ENCODE assay signal across 30 mouse cellular contexts in genomic region chr2:32788581-32788980, GRCm38 (mm10). TPM values are rescaled to one million over a fixed set of nuclear protein-coding genes. Genes with fewer than 3 reads are reported as not detected.
DNase-seq lines count a peak whose midpoint lies in the region; ATAC-seq and TF ChIP-seq lines count a peak whose summit lies in the region.
"Had no signal": no experiment of that assay in that cellular context is flagged by ENCODE, and none has a peak within 500 bp of the region (broad histone marks: within the 10 kb centered on the region; RNA-seq: fewer than 3 reads in every experiment).

No protein-coding gene starts in this region.

- H3K27me3 ChIP-seq in cerebellum, adult 2 months (ENCODE audit: control insufficient read depth, insufficient read depth, low read length): no peaks in the 10 kb centered on the region
- H3K27me3 ChIP-seq in lung, embryonic 14.5 days (ENCODE audit: insufficient read depth, low read length): no peaks in the 10 kb centered on the region
- H3K27me3 ChIP-seq in lung, embryonic 16.5 days (ENCODE audit: control insufficient read depth, insufficient read depth, low read depth, low read length): no peaks in the 10 kb centered on the region
- H3K27me3 ChIP-seq in embryonic facial prominence, embryonic 10.5 days (replicated peaks; ENCODE audit: low read depth, poor library complexity, severe bottlenecking): no peaks in the 10 kb centered on the region
- H3K27me3 ChIP-seq: embryonic facial prominence, embryonic 13.5 days; embryonic facial prominence, embryonic 15.5 days; forebrain, embryonic 12.5 days; forebrain, embryonic 15.5 days; Patski had no signal

- no peak for DNase-seq in cerebellum, adult 2 months
- DNase-seq in cerebellum, postnatal 4 days (ENCODE audit: low spot score in 2 of 2): no peak
- peak; percentile 24 for DNase-seq in lung, embryonic 14.5 days
- DNase-seq in lung, adult 2 months: no peak
- DNase-seq in lung, postnatal 14 days: no peak
- no peak for DNase-seq in embryonic facial prominence, embryonic 10.5 days (ENCODE audit: low spot score)
- DNase-seq in left cerebral cortex, postnatal 36 days (ENCODE audit: low spot score in 2 of 2): no peak
- DNase-seq: adrenal gland, adult 8-10 months; adrenal gland, postnatal 14 days; adrenal gland, postnatal 36 days; cerebellum, adult 11-12 months; cerebellum, adult 8-10 months; cerebellum, adult 9-11 months; cerebellum, postnatal 14 days; cerebellum, postnatal 36 days; forebrain, postnatal 0 days had no signal

- H3K4me2 ChIP-seq in lung, embryonic 14.5 days: no peak overlapping the region
- no peak overlapping the region for H3K4me2 ChIP-seq in lung, embryonic 16.5 days (ENCODE audit: low read depth, low read length)
- H3K4me2 ChIP-seq: embryonic facial prominence, embryonic 13.5 days; embryonic facial prominence, embryonic 15.5 days; forebrain, embryonic 12.5 days; forebrain, embryonic 15.5 days had no signal

- peak overlapping the region; percentile 40 for H3K27ac ChIP-seq in cerebellum, adult 2 months (ENCODE audit: insufficient read depth, low read length)
- no peak overlapping the region for H3K27ac ChIP-seq in lung, embryonic 14.5 days (ENCODE audit: low read depth)
- no peak overlapping the region for H3K27ac ChIP-seq in lung, embryonic 16.5 days (ENCODE audit: low read length)
- 0 out of 2 replicates have a peak overlapping the region, but pooled peaks have one; percentile 24 for H3K27ac ChIP-seq in embryonic facial prominence, embryonic 10.5 days (replicated peaks)
- H3K27ac ChIP-seq: embryonic facial prominence, embryonic 13.5 days; embryonic facial prominence, embryonic 15.5 days; forebrain, embryonic 10.5 days; forebrain, embryonic 12.5 days; forebrain, embryonic 15.5 days had no signal

- peaks cover 6% of the 10 kb centered on the region for H3K4me1 ChIP-seq in cerebellum, adult 2 months (ENCODE audit: control insufficient read depth, insufficient read depth, low read length)
- H3K4me1 ChIP-seq in lung, embryonic 14.5 days (ENCODE audit: insufficient read depth): no peaks in the 10 kb centered on the region; the same call in 1 of the 2 replicates
- H3K4me1 ChIP-seq in lung, adult 2 months (ENCODE audit: control insufficient read depth, insufficient read depth, low read length): peaks cover 7% of the 10 kb centered on the region
- H3K4me1 ChIP-seq in lung, embryonic 16.5 days (replicated peaks; ENCODE audit: control insufficient read depth, insufficient read depth, low read length): peaks cover 16% of the 10 kb centered on the region
- H3K4me1 ChIP-seq in embryonic facial prominence, embryonic 10.5 days: peaks cover 10% of the 10 kb centered on the region; the same call in 1 of the 2 replicates
- H3K4me1 ChIP-seq: embryonic facial prominence, embryonic 15.5 days; forebrain, embryonic 12.5 days; forebrain, embryonic 15.5 days had no signal

- WGBS in cerebellum, adult 2 months: 24% methylated on average over 2 of the region's 2 CpGs
- 50% methylated on average over 2 of the region's 2 CpGs for WGBS in lung, embryonic 14.5 days
- 55% methylated on average over 2 of the region's 2 CpGs for WGBS in lung, adult 2 months
- 37% methylated on average over 2 of the region's 2 CpGs for WGBS in lung, embryonic 16.5 days
- 46% methylated on average over 2 of the region's 2 CpGs for WGBS in embryonic facial prominence, embryonic 10.5 days

- no peak overlapping the region for H3K9ac ChIP-seq in lung, embryonic 14.5 days
- 0 out of 2 replicates have a peak overlapping the region, but pooled peaks have one; percentile 14 for H3K9ac ChIP-seq in lung, embryonic 16.5 days (ENCODE audit: low read length)
- H3K9ac ChIP-seq: embryonic facial prominence, embryonic 13.5 days; embryonic facial prominence, embryonic 15.5 days; forebrain, embryonic 12.5 days; forebrain, embryonic 15.5 days; forebrain, postnatal 0 days had no signal

- intact Hi-C loops in left cerebral cortex, postnatal 36 days (cut with DNase I): loop anchor here (10.0 kb wide), 1 partner anchor 136 kb away; no protein-coding TSS in a partner anchor

- H3K36me3 ChIP-seq in lung, embryonic 14.5 days (ENCODE audit: insufficient read depth): no peaks in the 10 kb centered on the region
- H3K36me3 ChIP-seq in lung, embryonic 16.5 days (ENCODE audit: control insufficient read depth, insufficient read depth, low read length): no peaks in the 10 kb centered on the region; the same call in 1 of the 2 replicates
- H3K36me3 ChIP-seq in embryonic facial prominence, embryonic 10.5 days (replicated peaks): peaks cover 9% of the 10 kb centered on the region; the same call in 1 of the 2 replicates
- H3K36me3 ChIP-seq: embryonic facial prominence, embryonic 15.5 days had no signal

- TF ChIP-seq POLR2A in cerebellum, adult 2 months (IDR thresholded peaks at IDR 0.05; ENCODE audit: borderline replicate concordance, insufficient read depth, low read length): no peak
- no peak for TF ChIP-seq POLR2A in lung, adult 2 months (IDR thresholded peaks at IDR 0.05; ENCODE audit: borderline replicate concordance, extremely low read depth, low read depth, low read length)

- TF ChIP-seq CTCF in cerebellum, adult 2 months (IDR thresholded peaks at IDR 0.05; ENCODE audit: borderline replicate concordance, insufficient read depth, low read depth, low read length): no peak
- no peak for TF ChIP-seq CTCF in lung, embryonic 14.5 days (IDR thresholded peaks at IDR 0.05; ENCODE audit: low read depth)
- TF ChIP-seq CTCF in lung, adult 2 months (IDR thresholded peaks at IDR 0.05; ENCODE audit: insufficient read depth, low read length): no peak

- ATAC-seq in lung, embryonic 14.5 days (ENCODE audit: insufficient read depth): no peak
- peak; percentile 29; the same call in 1 of the 2 replicates for ATAC-seq in lung, embryonic 16.5 days (ENCODE audit: low read depth)
- ATAC-seq: activated CD4-positive, CD25-positive, alpha-beta regulatory T cell, adult 4 months; forebrain, embryonic 15.5 days; forebrain, postnatal 0 days; Patski had no signal

- H3K4me3 ChIP-seq in cerebellum, adult 2 months (replicated peaks; ENCODE audit: insufficient read depth, low read depth, low read length): no peak overlapping the region
- H3K4me3 ChIP-seq in lung, embryonic 14.5 days (ENCODE audit: low read depth, low read length): no peak overlapping the region
- H3K4me3 ChIP-seq in lung, adult 2 months (replicated peaks; ENCODE audit: extremely low read depth, low read depth, low read length): no peak overlapping the region
- no peak overlapping the region for H3K4me3 ChIP-seq in lung, embryonic 16.5 days (ENCODE audit: low read length)
- H3K4me3 ChIP-seq in embryonic facial prominence, embryonic 10.5 days: no peak overlapping the region
- H3K4me3 ChIP-seq: embryonic facial prominence, embryonic 13.5 days; embryonic facial prominence, embryonic 15.5 days; erythroblast, embryonic 14.5 days; forebrain, embryonic 10.5 days; forebrain, embryonic 12.5 days; forebrain, embryonic 15.5 days had no signal

- H3K9me3 ChIP-seq in lung, embryonic 14.5 days (ENCODE audit: low read depth, low read length): no peaks in the 10 kb centered on the region
- H3K9me3 ChIP-seq in lung, embryonic 16.5 days (ENCODE audit: control insufficient read depth, low read length): no peaks in the 10 kb centered on the region
- H3K9me3 ChIP-seq in embryonic facial prominence, embryonic 10.5 days: no peaks in the 10 kb centered on the region
- H3K9me3 ChIP-seq: embryonic facial prominence, embryonic 13.5 days; embryonic facial prominence, embryonic 15.5 days; forebrain, embryonic 10.5 days; forebrain, embryonic 12.5 days; forebrain, embryonic 15.5 days had no signal

RNA-seq across cellular contexts. Expression of gene Cfap157, which starts 4.4 kb away (rescaled TPM):
- 0.70 and 1.7 TPM in 2 replicates for polyA plus RNA-seq in cerebellum, adult 2 months (2012; rRNA removed)
- polyA plus RNA-seq in lung, embryonic 14.5 days (2014; fragmentation: Nextera tagmentation; extraction: Ambion mirVana): 0.11 and 0.33 TPM in 2 replicates
- 2.1 and 2.4 TPM in 2 replicates for polyA plus RNA-seq in lung, adult 2 months (2012; rRNA removed)
- 2.1 and 2.4 TPM in 2 replicates for polyA plus RNA-seq in lung, embryonic 16.5 days (2015; fragmentation: Nextera tagmentation; extraction: Ambion mirVana)
- 0.54 and 0.60 TPM in 2 replicates for polyA plus RNA-seq in embryonic facial prominence, embryonic 10.5 days (2016; fragmentation: Nextera tagmentation; extraction: Ambion mirVana)
- total RNA-seq in left cerebral cortex, postnatal 36 days (2021): under 1 TPM in 1 of 2 experiments, not detected in 1; 0.29 TPM
- total RNA-seq: adrenal gland, adult 8-10 months; adrenal gland, postnatal 14 days; adrenal gland, postnatal 36 days; ES-E14 had no signal
- polyA plus RNA-seq: activated CD4-positive, CD25-positive, alpha-beta regulatory T cell, adult 4 months; embryonic facial prominence, embryonic 11.5 days; erythroblast, embryonic 14.5 days had no signal

RNA-seq across cellular contexts. Expression of gene Ptrh1, which starts 13.0 kb away (rescaled TPM):
- 7.4 and 8.5 TPM in 2 replicates for polyA plus RNA-seq in cerebellum, adult 2 months (2012; rRNA removed)
- 2.7 and 4.4 TPM in 2 replicates for polyA plus RNA-seq in lung, embryonic 14.5 days (2014; fragmentation: Nextera tagmentation; extraction: Ambion mirVana)
- 5.6 and 10.7 TPM in 2 replicates for polyA plus RNA-seq in lung, adult 2 months (2012; rRNA removed)
- 4.1 and 4.5 TPM in 2 replicates for polyA plus RNA-seq in lung, embryonic 16.5 days (2015; fragmentation: Nextera tagmentation; extraction: Ambion mirVana)
- 5.3 and 6.4 TPM in 2 replicates for polyA plus RNA-seq in embryonic facial prominence, embryonic 10.5 days (2016; fragmentation: Nextera tagmentation; extraction: Ambion mirVana)
- 1 to 10 TPM; 7.2 to 9.2 TPM for total RNA-seq in left cerebral cortex, postnatal 36 days (2021)
- polyA plus RNA-seq: erythroblast, embryonic 14.5 days had no signal

RNA-seq across cellular contexts. Expression of gene Ttc16, which starts 13.1 kb away (rescaled TPM):
- polyA plus RNA-seq in cerebellum, adult 2 months (2012; rRNA removed): 2.0 and 2.6 TPM in 2 replicates
- 0.15 and 0.33 TPM in 2 replicates for polyA plus RNA-seq in lung, embryonic 14.5 days (2014; fragmentation: Nextera tagmentation; extraction: Ambion mirVana)
- polyA plus RNA-seq in lung, adult 2 months (2012; rRNA removed): 9.7 and 12.0 TPM in 2 replicates
- polyA plus RNA-seq in lung, embryonic 16.5 days (2015; fragmentation: Nextera tagmentation; extraction: Ambion mirVana): 1.2 and 2.1 TPM in 2 replicates
- polyA plus RNA-seq in embryonic facial prominence, embryonic 10.5 days (2016; fragmentation: Nextera tagmentation; extraction: Ambion mirVana): 0.31 and 0.34 TPM in 2 replicates
- under 1 TPM; 0.41 to 0.72 TPM for total RNA-seq in left cerebral cortex, postnatal 36 days (2021)
- total RNA-seq: adrenal gland, postnatal 14 days had no signal
- polyA plus RNA-seq: embryonic facial prominence, embryonic 11.5 days; erythroblast, embryonic 14.5 days had no signal

RNA-seq across cellular contexts. Expression of gene Tor2a, which starts 31.5 kb away (rescaled TPM):
- 41.6 and 43.8 TPM in 2 replicates for polyA plus RNA-seq in cerebellum, adult 2 months (2012; rRNA removed)
- 66.2 and 71.0 TPM in 2 replicates for polyA plus RNA-seq in lung, embryonic 14.5 days (2014; fragmentation: Nextera tagmentation; extraction: Ambion mirVana)
- 65.3 and 67.8 TPM in 2 replicates for polyA plus RNA-seq in lung, adult 2 months (2012; rRNA removed)
- polyA plus RNA-seq in lung, embryonic 16.5 days (2015; fragmentation: Nextera tagmentation; extraction: Ambion mirVana): 61.7 and 63.5 TPM in 2 replicates
- polyA plus RNA-seq in embryonic facial prominence, embryonic 10.5 days (2016; fragmentation: Nextera tagmentation; extraction: Ambion mirVana): 48.9 and 53.5 TPM in 2 replicates
- 10 to 100 TPM; 27.8 to 29.9 TPM for total RNA-seq in left cerebral cortex, postnatal 36 days (2021)

RNA-seq across cellular contexts. Expression of gene 6330409D20Rik, which starts 47.8 kb away (rescaled TPM):
- polyA plus RNA-seq in cerebellum, adult 2 months (2012; rRNA removed): 5.6 and 7.7 TPM in 2 replicates
- polyA plus RNA-seq in lung, embryonic 14.5 days (2014; fragmentation: Nextera tagmentation; extraction: Ambion mirVana): 0.20 TPM in 1 of 2 replicates, not detected in the other
- polyA plus RNA-seq in lung, adult 2 months (2012; rRNA removed): 0.18 and 0.41 TPM in 2 replicates
- polyA plus RNA-seq in lung, embryonic 16.5 days (2015; fragmentation: Nextera tagmentation; extraction: Ambion mirVana): 0.34 and 0.43 TPM in 2 replicates
- polyA plus RNA-seq in embryonic facial prominence, embryonic 10.5 days (2016; fragmentation: Nextera tagmentation; extraction: Ambion mirVana): 0.52 and 0.57 TPM in 2 replicates
- total RNA-seq in left cerebral cortex, postnatal 36 days (2021): 1 to 10 TPM; 2.5 to 3.2 TPM
- total RNA-seq: adrenal gland, adult 18-20 months; adrenal gland, adult 8-10 months; adrenal gland, postnatal 14 days; adrenal gland, postnatal 36 days; ES-E14; MEL had no signal
- polyA plus RNA-seq: C2C12; erythroblast, embryonic 14.5 days; Patski had no signal

Comparison
In these comparisons a context has a peak if more than half of its experiments do, and no peak if none do; other contexts are left out.
1. H3K27ac ChIP-seq: peak in cerebellum, adult 2 months (single experiment) and embryonic facial prominence, embryonic 10.5 days (single experiment); none in lung, embryonic 14.5 days (single experiment) and lung, embryonic 16.5 days (single experiment).